Mouse (Mus musculus): ENCODE measurements at regions not wholly inside any gene's neighbourhood (a gene's known extent, or its start where the extent isn't known, plus 50 kb on each side); places are given as distances from the start of the nearest gene placed in this dataset.

DNA sequence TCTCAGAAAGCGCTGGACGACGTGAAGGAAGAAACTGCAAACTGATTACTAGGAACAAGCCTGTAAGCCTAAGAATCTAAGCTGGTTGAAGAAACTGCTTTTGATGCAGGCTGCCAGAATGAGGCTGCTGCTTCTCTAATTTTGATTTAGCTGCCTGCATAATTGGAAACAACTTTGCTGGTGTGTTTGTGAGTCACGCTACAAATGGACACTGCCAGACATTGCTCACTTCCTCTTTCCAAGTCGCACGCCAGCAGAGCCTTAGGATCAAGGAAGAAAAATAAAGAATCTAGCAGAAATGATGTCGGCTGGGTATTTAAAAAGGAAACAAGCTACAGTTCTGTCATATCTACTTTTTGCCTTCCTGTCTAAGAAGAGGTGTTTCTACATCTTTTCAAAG is 81.0 kb downstream of the A730046J19Rik start:
- peak in 1 of 2 experiments; percentile 4 for DNase-seq (ENCODE audit: low spot score in 2 of 2)

- DNase-seq (ENCODE audit: low spot score in 2 of 2), result no peak
Measured at GRCm38 (mm10) chrX:144265934-144266333, 51.7 kb upstream of the Alg13 start.

All from left cerebral cortex, adult 9 months (tissue).